Mouse (Mus musculus): ENCODE data around the gene Trappc4. TPM values are rescaled to one million over a fixed set of nuclear protein-coding genes. Genes with fewer than 3 reads are reported as not detected.
"Not testable (repeated sequence)": the region's sequence is repeated elsewhere in the genome, so short reads cannot be mapped to it uniquely, and the experiment has no call there.

Trappc4 gene
- polyA plus RNA-seq (2015; fragmentation: Nextera tagmentation; extraction: Ambion mirVana), result 322 and 334 TPM in 2 replicates

DNA sequence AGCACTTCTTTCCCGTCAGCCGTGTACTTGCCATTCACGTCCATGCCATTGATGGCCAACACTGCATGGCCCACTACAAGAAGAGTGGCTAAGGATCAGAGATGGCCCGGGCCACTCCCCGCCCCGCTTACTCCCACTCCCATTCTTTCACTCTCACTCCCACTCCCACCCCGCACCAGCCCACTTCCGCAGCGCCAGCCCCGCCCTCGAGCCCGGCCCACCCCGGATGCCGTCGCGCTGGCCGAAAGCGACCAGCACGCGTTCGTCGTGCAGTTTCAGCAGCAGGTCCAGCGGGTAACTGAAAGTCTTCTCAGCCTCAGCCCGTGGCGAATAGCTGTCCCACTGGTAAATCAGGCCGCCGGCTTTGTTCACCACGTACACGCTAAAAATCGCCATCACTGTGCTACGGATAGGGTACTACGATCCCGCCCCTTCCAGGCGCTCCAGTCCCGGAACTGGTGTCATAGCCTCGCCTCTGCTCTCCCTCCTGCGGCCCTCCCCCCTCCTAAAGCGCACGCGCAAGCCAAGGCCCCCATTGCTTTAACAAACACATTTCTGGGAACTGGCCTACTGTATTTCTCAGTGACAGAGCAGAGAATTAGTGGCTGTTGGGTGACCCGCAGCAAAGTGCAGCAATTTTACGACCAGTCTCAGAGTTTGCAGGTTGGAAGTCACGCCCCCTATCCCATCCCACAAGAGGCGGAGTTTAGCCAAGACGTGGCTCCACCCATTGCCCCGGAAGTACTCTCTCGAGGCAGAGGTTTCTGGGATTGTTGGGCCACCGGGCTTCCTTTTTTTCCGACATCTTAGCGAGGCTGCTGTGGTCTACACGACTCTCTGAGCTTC lies at the start of gene Trappc4, which contains the start of gene Rps25:
Gene Trappc4, minus strand, starts transcription at position 695 of the 846 bp plus-strand sequence.
Gene Rps25, plus strand, starts transcription at position 234 of the 846 bp plus-strand sequence.
- H3K4me2 ChIP-seq (ENCODE audit: low read length), result peak within 1 kb of the TSS; percentile 77
- under 1% methylated on average over 51 of the region's 51 CpGs for WGBS
- H3K4me1 ChIP-seq (replicated peaks; ENCODE audit: control insufficient read depth, insufficient read depth, low read length), result peaks cover 23% of the 10 kb centered on the region
- no peaks in the 10 kb centered on the region for H3K27me3 ChIP-seq (replicated peaks; ENCODE audit: control insufficient read depth, insufficient read depth, low read length)
- peak within 1 kb of the TSS; percentile 66 for H3K4me3 ChIP-seq (replicated peaks; ENCODE audit: low read length)
- ATAC-seq, result peak; percentile 97
- peak within 1 kb of the TSS; percentile 96 for H3K27ac ChIP-seq (ENCODE audit: low read length)
- H3K9ac ChIP-seq (replicated peaks; ENCODE audit: low read depth, low read length), result peak within 1 kb of the TSS; percentile 70
- peaks cover 39% of the 10 kb centered on the region for H3K36me3 ChIP-seq (ENCODE audit: control insufficient read depth, insufficient read depth)
- H3K9me3 ChIP-seq (ENCODE audit: control insufficient read depth, low read length), result no peaks in the 10 kb centered on the region

DNA sequence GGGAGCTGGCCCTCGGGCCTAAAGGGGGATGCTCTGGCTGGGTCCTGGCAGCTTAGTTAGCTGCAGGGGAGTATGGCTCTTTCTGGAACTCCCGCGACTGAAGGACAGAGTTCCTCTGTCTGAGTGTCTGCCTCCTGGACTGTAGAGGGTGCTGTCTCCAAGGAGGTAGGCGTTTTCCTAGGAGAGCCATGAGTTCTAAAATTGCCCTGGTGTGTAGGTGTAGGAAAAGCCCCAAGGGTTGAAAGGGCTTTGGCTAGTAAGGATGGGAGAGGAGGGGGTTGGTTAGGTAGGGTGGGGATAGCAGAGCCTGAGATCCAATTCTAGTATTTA lies 47.5 kb upstream of the Trappc4 start, which contains the start of gene Upk2:
Gene Upk2, minus strand, starts transcription at position 86 of the 330 bp plus-strand sequence.
- peaks cover 5% of the 10 kb centered on the region; the same call in 1 of the 2 replicates for H3K27me3 ChIP-seq (replicated peaks; ENCODE audit: control insufficient read depth, insufficient read depth, low read length)
- H3K36me3 ChIP-seq (ENCODE audit: control insufficient read depth, insufficient read depth), result no peaks in the 10 kb centered on the region
- 32% methylated on average over 4 of the region's 4 CpGs for WGBS
- H3K4me3 ChIP-seq (replicated peaks; ENCODE audit: low read length), result no peak within 1 kb of the TSS
- no peak within 1 kb of the TSS for H3K27ac ChIP-seq (ENCODE audit: low read length)
- H3K9me3 ChIP-seq (ENCODE audit: control insufficient read depth, low read length), result no peaks in the 10 kb centered on the region
- no peak for ATAC-seq
- no peak within 1 kb of the TSS for H3K4me2 ChIP-seq (ENCODE audit: low read length)
- peaks cover 32% of the 10 kb centered on the region for H3K4me1 ChIP-seq (replicated peaks; ENCODE audit: control insufficient read depth, insufficient read depth, low read length)
- H3K9ac ChIP-seq (replicated peaks; ENCODE audit: low read depth, low read length), result peak within 1 kb of the TSS; percentile 15; the same call in 1 of the 2 replicates

DNA sequence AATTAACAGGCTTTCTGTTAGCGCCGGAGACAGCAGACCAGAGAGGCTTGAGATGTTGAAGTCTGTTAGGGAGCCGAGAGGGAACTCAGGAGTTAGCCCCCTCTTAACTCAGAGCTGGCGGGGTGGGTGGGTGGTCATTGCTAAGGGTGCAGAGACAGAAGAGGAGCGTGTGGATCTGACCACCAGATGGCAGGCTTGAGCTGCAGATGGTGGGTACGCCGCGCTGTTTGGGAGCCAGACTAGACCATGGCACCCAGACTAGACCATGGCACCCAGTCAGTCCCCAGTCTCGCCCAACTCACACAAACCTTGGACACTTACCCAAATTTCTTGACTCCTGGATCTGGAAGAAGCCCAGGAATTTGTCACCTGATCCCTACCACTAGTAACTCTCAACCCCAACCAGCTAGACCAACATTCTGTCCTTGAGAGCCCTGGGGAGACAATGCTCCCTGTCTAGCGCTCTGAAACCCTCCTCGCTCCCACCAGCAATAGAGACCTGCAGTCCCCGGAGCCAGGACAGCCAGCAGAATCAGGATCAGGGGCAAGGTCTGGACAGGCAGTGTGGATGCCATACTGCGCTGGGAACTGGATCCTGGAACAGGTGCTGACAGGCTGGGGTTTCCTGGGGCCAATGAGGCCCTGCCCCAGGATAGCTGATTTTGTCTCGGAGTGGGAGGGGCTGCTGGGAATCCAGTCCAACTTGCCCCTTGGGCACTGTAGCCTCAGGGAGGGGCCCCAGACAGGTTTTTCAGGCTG lies 46.9 kb upstream of the Trappc4 start:
- H3K27ac ChIP-seq (ENCODE audit: low read length), result no peak overlapping the region
- no peak overlapping the region for H3K4me3 ChIP-seq (replicated peaks; ENCODE audit: low read length)
- H3K27me3 ChIP-seq (replicated peaks; ENCODE audit: control insufficient read depth, insufficient read depth, low read length), result peaks cover 5% of the 10 kb centered on the region; the same call in 1 of the 2 replicates
- ATAC-seq, result peak; percentile 52; the same call in 1 of the 2 replicates
- WGBS, result 7% methylated on average over 14 of the region's 14 CpGs
- no peak overlapping the region for H3K4me2 ChIP-seq (ENCODE audit: low read length)
- peak overlapping the region; percentile 15; the same call in 1 of the 2 replicates for H3K9ac ChIP-seq (replicated peaks; ENCODE audit: low read depth, low read length)
- H3K4me1 ChIP-seq (replicated peaks; ENCODE audit: control insufficient read depth, insufficient read depth, low read length), result peaks cover 32% of the 10 kb centered on the region
- H3K9me3 ChIP-seq (ENCODE audit: control insufficient read depth, low read length), result no peaks in the 10 kb centered on the region
- no peaks in the 10 kb centered on the region for H3K36me3 ChIP-seq (ENCODE audit: control insufficient read depth, insufficient read depth)

DNA sequence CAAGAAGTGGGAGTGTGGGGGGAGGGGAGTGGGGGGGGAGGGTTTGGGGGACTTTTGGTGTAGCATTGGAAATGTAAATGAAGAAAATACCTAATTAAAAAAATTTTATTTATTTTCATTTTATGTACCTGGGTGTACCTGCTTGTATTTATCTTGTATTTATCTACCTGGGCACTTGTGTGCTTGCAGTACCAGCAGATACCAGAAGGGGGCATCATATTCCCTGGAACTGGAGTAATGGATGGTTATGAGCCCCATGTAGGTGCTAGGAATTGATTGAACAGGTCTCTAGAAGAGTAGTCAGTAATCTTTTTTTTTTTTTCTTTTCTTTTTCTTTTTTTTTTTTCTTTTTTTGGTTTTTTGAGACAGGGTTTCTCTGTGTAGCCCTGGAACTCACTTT lies 43.0 kb upstream of the Trappc4 start:
- no peak overlapping the region for H3K4me3 ChIP-seq (replicated peaks; ENCODE audit: low read length)
- H3K27ac ChIP-seq (ENCODE audit: low read length), result no peak overlapping the region
- ATAC-seq, result no peak
- H3K4me1 ChIP-seq (replicated peaks; ENCODE audit: control insufficient read depth, insufficient read depth, low read length), result peaks cover 10% of the 10 kb centered on the region
- H3K36me3 ChIP-seq (ENCODE audit: control insufficient read depth, insufficient read depth), result no peaks in the 10 kb centered on the region
- no peak overlapping the region for H3K4me2 ChIP-seq (ENCODE audit: low read length)
- H3K9ac ChIP-seq (replicated peaks; ENCODE audit: low read depth, low read length), result no peak overlapping the region
- no peaks in the 10 kb centered on the region for H3K9me3 ChIP-seq (ENCODE audit: control insufficient read depth, low read length)
- H3K27me3 ChIP-seq (replicated peaks; ENCODE audit: control insufficient read depth, insufficient read depth, low read length), result peaks cover 5% of the 10 kb centered on the region; the same call in 1 of the 2 replicates

DNA sequence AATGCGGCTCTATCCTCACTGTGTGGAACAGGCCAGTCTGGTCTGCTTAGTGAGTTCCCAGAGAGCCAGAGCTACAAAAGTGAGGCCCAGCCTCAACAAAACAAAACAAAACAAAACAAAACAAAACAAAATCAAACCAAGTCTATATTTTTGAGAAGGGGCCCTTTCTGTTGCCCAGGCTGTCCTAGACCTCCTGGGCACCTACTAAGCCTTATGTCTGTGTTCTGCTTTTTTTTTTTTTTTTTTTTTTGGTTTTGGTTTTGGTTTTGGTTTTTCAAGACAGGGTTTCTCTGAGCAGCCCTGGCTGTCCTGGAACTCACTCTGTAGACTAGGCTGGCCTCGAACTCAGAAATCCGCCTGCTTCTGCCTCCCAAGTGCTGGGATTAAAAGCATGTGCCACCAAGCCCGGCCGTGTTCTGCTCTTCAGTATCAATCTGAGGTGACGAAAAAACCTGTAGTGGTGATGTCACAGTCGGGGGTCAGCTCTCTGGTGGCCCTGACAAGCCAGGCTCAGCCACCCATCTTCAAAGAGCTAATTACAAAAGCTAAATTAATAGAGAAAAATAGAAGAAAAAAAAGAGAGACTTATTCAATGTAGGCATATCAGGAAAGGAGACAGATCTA lies 37.1 kb upstream of the Trappc4 start:
- not testable (repeated sequence) for H3K36me3 ChIP-seq (ENCODE audit: control insufficient read depth, insufficient read depth); H3K4me2 ChIP-seq (ENCODE audit: low read length); ATAC-seq; H3K27ac ChIP-seq (ENCODE audit: low read length); H3K9ac ChIP-seq (replicated peaks; ENCODE audit: low read depth, low read length); H3K4me3 ChIP-seq (replicated peaks; ENCODE audit: low read length); H3K27me3 ChIP-seq (replicated peaks; ENCODE audit: control insufficient read depth, insufficient read depth, low read length); H3K4me1 ChIP-seq (replicated peaks; ENCODE audit: control insufficient read depth, insufficient read depth, low read length); H3K9me3 ChIP-seq (ENCODE audit: control insufficient read depth, low read length)
- WGBS, result 87% methylated on average over 7 of the region's 7 CpGs

DNA sequence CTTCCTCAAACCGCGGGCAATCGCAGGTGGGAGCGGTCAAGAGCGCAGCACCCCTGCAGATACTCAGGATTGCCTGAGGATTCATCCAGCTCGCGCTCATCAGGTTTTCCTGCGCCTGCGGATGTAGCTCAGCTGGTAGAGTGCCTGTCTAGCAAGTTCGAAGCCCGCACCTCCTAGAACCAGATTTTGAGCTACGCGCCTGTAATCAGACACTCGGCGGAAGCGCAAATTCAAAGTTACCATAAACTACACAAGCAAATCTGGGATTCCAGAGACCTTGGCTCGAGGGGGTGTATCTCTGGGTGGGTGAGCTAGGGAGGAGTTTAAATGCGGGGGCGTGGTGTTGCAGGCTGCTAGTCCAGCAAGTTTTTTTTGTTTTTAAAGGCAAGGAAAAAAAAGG lies 33.6 kb upstream of the Trappc4 start, which contains the start of gene Foxr1:
Gene Foxr1, minus strand, starts transcription at position 176 of the 400 bp plus-strand sequence.
- ATAC-seq, result no peak
- H3K27ac ChIP-seq (ENCODE audit: low read length), result no peak within 1 kb of the TSS
- WGBS, result 83% methylated on average over 19 of the region's 19 CpGs
- H3K9ac ChIP-seq (replicated peaks; ENCODE audit: low read depth, low read length), result no peak within 1 kb of the TSS
- H3K36me3 ChIP-seq (ENCODE audit: control insufficient read depth, insufficient read depth), result no peaks in the 10 kb centered on the region
- H3K4me1 ChIP-seq (replicated peaks; ENCODE audit: control insufficient read depth, insufficient read depth, low read length), result no peaks in the 10 kb centered on the region
- no peaks in the 10 kb centered on the region for H3K27me3 ChIP-seq (replicated peaks; ENCODE audit: control insufficient read depth, insufficient read depth, low read length)
- no peaks in the 10 kb centered on the region for H3K9me3 ChIP-seq (ENCODE audit: control insufficient read depth, low read length)
- no peak within 1 kb of the TSS for H3K4me2 ChIP-seq (ENCODE audit: low read length)
- no peak within 1 kb of the TSS for H3K4me3 ChIP-seq (replicated peaks; ENCODE audit: low read length)

DNA sequence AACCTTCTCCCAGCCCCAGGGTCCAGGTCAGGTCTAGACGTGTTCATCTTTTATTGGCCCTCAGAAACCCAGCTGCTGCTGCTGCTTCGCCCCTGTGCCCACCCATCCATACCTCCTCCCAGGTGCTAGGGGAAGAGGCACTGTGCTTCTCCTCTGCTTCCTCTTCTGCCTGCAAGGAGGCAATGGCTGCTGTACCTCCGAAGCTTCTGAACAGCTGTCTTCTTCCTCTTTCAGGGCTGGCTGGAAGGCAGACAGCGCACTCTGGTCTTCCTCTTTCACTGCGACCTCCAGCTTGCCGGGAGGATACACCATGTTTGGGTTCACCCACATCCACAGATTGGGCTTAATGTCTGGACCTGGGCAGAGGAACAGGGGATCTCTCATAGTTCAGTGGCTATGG lies 28.3 kb upstream of the Trappc4 start:
- no peak for ATAC-seq
- Histone ChIP-seq H3K9ac (replicated peaks; ENCODE audit: low read depth, low read length) (no peak overlapping the region), H3K4me3 (replicated peaks; ENCODE audit: low read length) (no peak overlapping the region), H3K4me2 (ENCODE audit: low read length) (no peak overlapping the region), H3K27ac (ENCODE audit: low read length) (no peak overlapping the region), H3K9me3 (ENCODE audit: control insufficient read depth, low read length) (no peaks in the 10 kb centered on the region), H3K27me3 (replicated peaks; ENCODE audit: control insufficient read depth, insufficient read depth, low read length) (no peaks in the 10 kb centered on the region), H3K36me3 (ENCODE audit: control insufficient read depth, insufficient read depth) (no peaks in the 10 kb centered on the region), H3K4me1 (replicated peaks; ENCODE audit: control insufficient read depth, insufficient read depth, low read length) (no peaks in the 10 kb centered on the region)
- WGBS, result 89% methylated on average over 6 of the region's 6 CpGs

DNA sequence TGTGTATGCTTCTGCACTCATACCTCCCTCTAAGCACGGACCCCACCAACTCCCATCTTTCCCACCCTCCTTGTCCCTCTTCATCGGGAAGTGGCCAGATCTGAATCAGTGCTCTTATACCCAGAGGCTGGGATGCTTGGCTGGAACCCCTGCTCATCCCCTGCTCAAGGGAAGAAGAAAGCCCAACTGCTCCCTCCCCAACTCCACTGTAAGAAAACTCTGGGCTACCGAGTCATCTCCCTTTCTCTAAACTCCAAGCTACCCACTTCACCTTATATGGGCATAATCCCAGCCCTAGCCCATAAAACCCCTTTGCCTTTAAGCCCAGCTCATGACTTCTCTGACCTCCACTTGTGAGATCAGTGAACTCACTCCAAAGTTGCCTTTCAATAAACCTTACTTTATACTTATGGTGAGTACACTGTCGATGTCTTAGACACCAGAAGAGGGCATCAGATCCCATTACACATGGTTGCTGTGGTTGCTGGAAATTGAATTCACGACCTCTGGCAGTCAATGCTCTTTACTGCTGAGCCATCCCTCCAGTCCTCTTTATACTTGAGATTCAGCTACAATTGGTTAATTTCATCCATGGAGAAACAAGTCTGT lies 25.3 kb upstream of the Trappc4 start:
- WGBS, result 50% methylated on average over 5 of the region's 5 CpGs

More for the DNA sequence above, 25.3 kb upstream of the Trappc4 start:
- Histone ChIP-seq H3K9ac (replicated peaks; ENCODE audit: low read depth, low read length) (no peak overlapping the region), H3K4me2 (ENCODE audit: low read length) (no peak overlapping the region), H3K9me3 (ENCODE audit: control insufficient read depth, low read length) (no peaks in the 10 kb centered on the region), H3K4me1 (replicated peaks; ENCODE audit: control insufficient read depth, insufficient read depth, low read length) (no peaks in the 10 kb centered on the region), H3K36me3 (ENCODE audit: control insufficient read depth, insufficient read depth) (no peaks in the 10 kb centered on the region), H3K4me3 (replicated peaks; ENCODE audit: low read length) (no peak overlapping the region), H3K27ac (ENCODE audit: low read length) (no peak overlapping the region), H3K27me3 (replicated peaks; ENCODE audit: control insufficient read depth, insufficient read depth, low read length) (no peaks in the 10 kb centered on the region)
- no peak for ATAC-seq

Measured in forebrain, embryonic 16.5 days (tissue).